Mouse (Mus musculus): ENCODE measurements at regions not wholly inside any gene's neighbourhood (a gene's known extent, or its start where the extent isn't known, plus 50 kb on each side); places are given as distances from the start of the nearest gene placed in this dataset.
"Not testable (repeated sequence)": the region's sequence is repeated elsewhere in the genome, so short reads cannot be mapped to it uniquely, and the experiment has no call there.

DNA sequence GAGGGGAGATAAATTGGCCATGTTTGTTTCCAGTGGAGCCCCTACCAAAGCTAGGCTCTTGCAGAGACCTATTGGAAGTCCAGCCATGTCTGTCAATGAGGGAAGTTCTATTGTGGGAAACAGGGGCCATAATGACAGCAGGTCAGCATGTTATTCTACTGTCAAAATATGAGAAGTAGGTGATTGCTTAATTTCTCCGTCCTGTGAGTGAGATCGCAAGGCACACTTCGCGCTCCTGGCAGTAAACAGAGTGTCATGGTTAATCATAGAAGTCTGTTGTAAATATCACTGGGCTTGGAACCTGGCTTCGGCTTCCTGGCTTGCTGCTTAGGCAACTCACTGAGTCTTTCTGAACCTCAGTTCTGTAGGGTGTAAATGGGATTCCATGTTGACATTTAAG, 72.5 kb upstream of the Ccdc122 start:
- no peak for DNase-seq (ENCODE audit: low read depth, low spot score)

DNA sequence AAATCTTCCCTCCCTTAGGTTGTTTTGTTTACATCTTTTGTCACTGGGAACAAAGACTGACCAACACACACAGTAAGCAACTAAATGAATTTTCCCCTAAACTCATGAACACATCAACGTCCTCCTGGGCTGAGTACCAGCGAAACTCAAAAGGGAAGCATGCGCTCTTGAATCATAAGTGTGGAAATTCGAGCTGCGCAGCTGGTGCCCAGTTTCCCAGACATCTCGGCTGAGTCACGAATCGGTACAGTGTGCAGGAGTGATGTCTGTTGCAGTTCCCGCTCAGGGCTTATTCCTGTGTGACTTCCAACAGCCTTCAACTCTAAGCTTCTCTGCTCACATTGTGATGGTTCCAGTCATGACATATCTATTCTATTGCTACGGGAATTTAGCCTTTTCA, 77.7 kb upstream of the Ccdc122 start:
- peak; percentile 91 for DNase-seq (ENCODE audit: low read depth, low spot score)

DNA sequence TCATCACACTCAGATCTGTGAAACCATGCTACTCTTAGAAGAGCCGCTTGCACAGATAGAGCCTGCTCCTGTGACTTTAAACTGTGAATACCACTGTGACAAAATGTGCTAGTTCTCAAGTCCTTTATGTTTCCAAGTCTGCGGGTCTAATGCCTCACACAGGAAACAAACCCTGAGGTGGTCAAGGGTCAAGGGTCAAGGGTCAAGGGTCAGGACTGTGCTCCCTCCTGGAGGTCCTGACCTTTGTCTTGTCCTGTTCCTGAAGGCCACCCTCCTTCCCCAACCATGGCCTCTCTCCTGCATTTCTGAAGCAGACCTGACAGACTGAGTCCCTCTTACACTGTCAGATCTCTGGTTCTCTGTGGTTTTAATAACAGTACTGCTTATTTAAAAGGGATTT, 79.4 kb upstream of the Ccdc122 start:
- no peak for DNase-seq (ENCODE audit: low read depth, low spot score)

GRCm38 (mm10) chr14:76953171-76953570, 83.4 kb upstream of the Ccdc122 start:
- DNase-seq (ENCODE audit: low read depth, low spot score) = no peak

GRCm38 (mm10) chr14:76951450-76951849, 85.1 kb upstream of the Ccdc122 start:
- peak; percentile 92 for DNase-seq (ENCODE audit: low read depth, low spot score)

DNA sequence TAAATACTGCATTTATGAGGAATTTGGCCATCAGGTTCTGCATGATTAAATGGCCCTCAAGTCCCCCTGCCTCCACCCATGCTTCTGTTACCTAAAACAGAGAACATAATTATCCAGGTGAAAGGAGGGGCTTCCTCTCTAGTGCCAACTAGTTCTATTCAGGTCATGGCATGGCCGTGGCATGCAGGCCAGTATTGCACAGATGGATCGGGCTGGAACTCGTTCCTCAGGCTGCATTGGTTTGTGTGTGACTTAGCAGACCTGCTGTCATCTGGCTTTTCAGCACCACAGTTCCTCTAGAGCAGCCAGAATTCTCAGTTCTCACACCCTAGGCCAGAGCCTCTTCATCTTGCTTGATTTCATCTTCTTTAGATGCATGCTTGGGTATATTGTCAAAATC, 87.2 kb upstream of the Ccdc122 start:
- DNase-seq (ENCODE audit: low read depth, low spot score) = peak; percentile 85

GRCm38 (mm10) chr14:76948948-76949347, 87.6 kb upstream of the Ccdc122 start:
- DNase-seq (ENCODE audit: low read depth, low spot score) = peak; percentile 39

- no peak for DNase-seq (ENCODE audit: low read depth, low spot score)
Observed at GRCm38 (mm10) chr14:76948481-76948880, 88.1 kb upstream of the Ccdc122 start.

- no peak for DNase-seq (ENCODE audit: low read depth, low spot score)
Observed at GRCm38 (mm10) chr14:76947148-76947547, 89.4 kb upstream of the Ccdc122 start.

GRCm38 (mm10) chr14:76945626-76946025, 90.9 kb upstream of the Ccdc122 start:
- no peak for DNase-seq (ENCODE audit: low read depth, low spot score)

- no peak for DNase-seq (ENCODE audit: low read depth, low spot score)
Observed at GRCm38 (mm10) chr14:76941474-76942212, 94.9 kb upstream of the Ccdc122 start.

DNA sequence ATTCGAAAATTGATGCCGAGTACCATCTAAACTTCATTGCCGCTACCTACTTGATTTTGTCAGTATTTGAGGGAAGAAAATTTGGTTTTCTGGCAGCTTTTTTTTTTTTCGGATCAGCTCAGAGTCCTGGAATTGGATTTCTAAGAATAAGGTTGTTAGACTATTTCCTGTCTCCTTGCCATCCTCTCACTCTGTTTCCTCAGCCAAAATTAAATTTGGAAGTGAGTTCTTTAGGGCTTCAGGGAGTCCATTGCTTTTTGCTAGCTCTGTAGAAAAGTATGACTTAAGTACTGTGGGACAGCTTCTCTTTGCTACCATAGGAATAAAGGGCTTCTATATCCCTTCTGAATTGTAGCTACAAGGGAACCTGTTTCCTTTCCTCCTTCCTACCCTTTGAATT, 96.1 kb upstream of the Ccdc122 start:
- peak; percentile 53 for DNase-seq (ENCODE audit: low read depth, low spot score)

GRCm38 (mm10) chr14:76936671-76937070, 99.9 kb upstream of the Ccdc122 start:
- DNase-seq (ENCODE audit: low read depth, low spot score) = peak; percentile 81

DNA sequence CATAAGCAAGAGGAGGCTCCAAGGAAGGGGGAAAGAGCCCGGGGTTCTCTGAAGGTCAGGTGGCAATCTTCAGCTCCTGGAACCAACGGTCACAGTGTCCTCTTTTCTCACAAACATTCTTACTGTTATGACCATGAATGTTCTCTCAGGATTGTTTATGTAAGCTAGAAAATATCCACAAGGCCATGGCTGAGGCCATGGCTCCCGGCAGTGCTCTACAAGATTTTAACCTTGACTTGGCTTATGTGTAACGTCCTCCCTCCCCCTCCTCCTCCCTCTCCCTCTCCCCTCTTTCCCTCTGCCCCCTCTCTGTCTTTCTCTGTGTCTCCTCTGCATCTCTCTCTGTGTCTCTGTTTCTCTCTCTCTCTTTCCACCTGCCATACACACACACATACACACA, 100.5 kb upstream of the Ccdc122 start:
- DNase-seq (ENCODE audit: low read depth, low spot score) = not testable (repeated sequence)

DNA sequence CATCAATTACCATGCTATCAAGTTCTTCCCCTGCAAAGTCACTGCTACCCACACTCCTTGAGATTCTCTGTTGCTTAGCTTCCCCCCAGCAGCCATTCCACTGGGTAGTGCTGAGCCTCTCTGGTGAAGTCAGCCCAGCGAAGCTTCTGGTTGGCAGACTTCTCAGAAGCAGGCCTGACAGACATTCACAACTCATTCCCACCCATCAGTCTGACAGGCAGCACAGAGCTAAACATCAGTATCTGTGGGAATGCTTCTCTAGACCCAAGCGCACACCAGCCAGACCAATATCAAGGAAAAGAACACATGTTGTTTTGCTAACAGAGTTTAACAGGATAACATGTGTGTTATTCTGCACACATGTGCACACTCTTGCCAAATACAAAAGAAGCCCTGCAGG, 101.1 kb upstream of the Ccdc122 start:
- no peak for DNase-seq (ENCODE audit: low read depth, low spot score)

GRCm38 (mm10) chr14:76932890-76933289, 103.7 kb upstream of the Ccdc122 start:
- no peak for DNase-seq (ENCODE audit: low read depth, low spot score)

GRCm38 (mm10) chr14:76931398-76931797, 105.2 kb upstream of the Ccdc122 start:
- no peak for DNase-seq (ENCODE audit: low read depth, low spot score)

GRCm38 (mm10) chr14:76929562-76929961, 107.0 kb upstream of the Ccdc122 start:
- DNase-seq (ENCODE audit: low read depth, low spot score) = no peak

GRCm38 (mm10) chr14:76928706-76929105, 107.9 kb upstream of the Ccdc122 start:
- DNase-seq (ENCODE audit: low read depth, low spot score) = no peak

GRCm38 (mm10) chr14:76927245-76927806, 109.2 kb upstream of the Ccdc122 start:
- DNase-seq (ENCODE audit: low read depth, low spot score) = no peak

DNA sequence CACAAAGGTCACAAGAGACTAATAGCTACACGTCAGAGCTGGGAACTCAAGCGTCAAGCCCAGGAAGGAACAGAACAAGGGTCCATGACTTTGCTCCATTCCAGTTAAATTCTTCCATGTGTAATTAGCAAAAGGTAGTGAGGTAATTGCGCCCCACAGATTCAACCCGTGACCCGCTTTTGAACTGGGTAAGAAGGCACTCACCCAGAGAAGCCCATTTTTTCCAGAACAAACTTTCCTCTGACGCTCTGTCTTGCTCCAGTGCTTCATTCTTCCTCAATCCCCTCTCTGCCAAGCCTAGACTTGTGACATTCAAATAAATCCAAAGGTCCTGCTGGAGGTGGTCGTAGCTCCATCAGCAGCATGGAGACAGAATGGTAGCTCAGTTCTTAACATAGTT, 110.2 kb upstream of the Ccdc122 start:
- DNase-seq (ENCODE audit: low read depth, low spot score) = no peak

GRCm38 (mm10) chr14:76922399-76922939, 114.1 kb upstream of the Ccdc122 start:
- DNase-seq (ENCODE audit: low read depth, low spot score) = no peak

DNA sequence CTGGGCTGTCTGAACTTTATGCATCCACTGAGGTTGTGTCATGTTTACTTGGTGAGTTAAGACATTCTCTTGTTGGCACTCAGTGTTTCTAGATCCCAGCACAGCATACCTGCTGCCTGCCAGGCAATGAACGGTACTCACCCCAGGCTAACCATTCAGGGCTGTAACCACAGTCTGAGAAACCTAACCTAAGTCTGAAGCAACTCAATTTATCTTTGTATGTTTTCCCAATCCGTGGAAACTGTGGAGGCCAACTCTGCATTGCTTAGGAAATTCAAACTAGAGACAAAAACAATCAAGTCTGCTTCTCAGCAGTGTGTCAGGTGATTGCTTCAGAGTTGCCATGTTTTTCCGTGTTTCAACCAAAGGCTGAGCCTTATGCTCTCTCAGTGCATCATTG, 118.5 kb upstream of the Ccdc122 start:
- DNase-seq (ENCODE audit: low read depth, low spot score) = no peak

Data from brain, adult 2 months (tissue).